Mouse (Mus musculus): ENCODE measurements around the gene Gm20388. TPM values are rescaled to one million over a fixed set of nuclear protein-coding genes. Genes with fewer than 3 reads are reported as not detected.
A peak's percentile ranks its signal among the peaks of the same experiment; 100 is the strongest.

Gene Gm20388
- polyA plus RNA-seq, 1 experiment = 23.9 TPM

DNA sequence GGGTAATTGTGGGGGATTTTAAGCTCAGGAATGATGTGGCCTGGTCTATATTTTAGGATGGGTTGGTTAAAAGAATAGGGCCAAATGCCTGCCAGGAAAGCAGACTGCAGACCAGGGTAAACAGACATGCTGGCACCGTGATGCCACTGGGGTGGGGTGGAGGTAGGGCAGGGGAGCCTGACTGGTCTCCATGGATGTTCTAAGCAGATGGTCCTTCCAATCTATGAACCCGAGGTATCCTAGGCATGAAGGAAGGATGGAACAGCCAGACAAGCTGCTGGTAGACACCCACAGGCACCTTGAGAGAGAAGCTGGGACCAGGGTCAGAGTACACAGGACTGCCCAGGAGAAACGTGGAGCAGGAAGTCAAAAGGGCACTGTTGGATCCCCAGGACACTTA is 3936.9 kb downstream of the Gm20388 start:
- H3K4me3 ChIP-seq (ENCODE audit: insufficient read depth, low read length) = no peak overlapping the region
- TF ChIP-seq CTCF (IDR thresholded peaks at IDR 0.05; ENCODE audit: extremely low read depth, insufficient read depth, low read length) (no peak), POLR2A (IDR thresholded peaks at IDR 0.05; ENCODE audit: extremely low read depth, insufficient read depth, low read length) (no peak)
- no peak overlapping the region for H3K27ac ChIP-seq (ENCODE audit: insufficient read depth, low read length)
- H3K4me1 ChIP-seq (ENCODE audit: control insufficient read depth, insufficient read depth, low read length) = peaks cover 18% of the 10 kb centered on the region

DNA sequence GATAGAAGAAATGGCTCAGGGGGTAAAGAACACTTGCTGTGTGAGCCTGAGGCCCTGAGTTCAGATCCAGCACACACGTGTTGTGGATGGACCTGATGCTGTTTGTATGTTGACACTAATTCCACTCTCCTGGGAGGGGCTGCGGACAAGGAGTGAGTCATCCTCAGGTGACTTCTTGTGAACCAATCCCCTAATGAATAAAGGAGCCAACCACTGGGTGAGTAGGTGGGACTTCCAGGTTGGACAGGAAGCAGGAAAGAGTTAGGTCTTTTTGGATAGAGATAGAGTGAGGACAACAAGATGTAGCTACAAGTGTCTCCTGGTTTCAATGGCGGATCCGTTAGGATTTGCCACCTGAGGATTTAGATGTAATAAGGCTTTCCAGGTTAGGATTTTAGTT is 3938.7 kb downstream of the Gm20388 start:
- Histone ChIP-seq H3K4me1 (ENCODE audit: control insufficient read depth, insufficient read depth, low read length) (peaks cover 18% of the 10 kb centered on the region), H3K4me3 (ENCODE audit: insufficient read depth, low read length) (no peak overlapping the region), H3K27ac (ENCODE audit: insufficient read depth, low read length) (no peak overlapping the region)
- no peak for TF ChIP-seq POLR2A (IDR thresholded peaks at IDR 0.05; ENCODE audit: extremely low read depth, insufficient read depth, low read length)
- no peak for TF ChIP-seq CTCF (IDR thresholded peaks at IDR 0.05; ENCODE audit: extremely low read depth, insufficient read depth, low read length)

- Histone ChIP-seq H3K4me3 (ENCODE audit: insufficient read depth, low read length) (no peak overlapping the region), H3K4me1 (ENCODE audit: control insufficient read depth, insufficient read depth, low read length) (peaks cover 15% of the 10 kb centered on the region), H3K27ac (ENCODE audit: insufficient read depth, low read length) (no peak overlapping the region)
- TF ChIP-seq POLR2A (IDR thresholded peaks at IDR 0.05; ENCODE audit: extremely low read depth, insufficient read depth, low read length) (no peak), CTCF (IDR thresholded peaks at IDR 0.05; ENCODE audit: extremely low read depth, insufficient read depth, low read length) (no peak)
Observed at GRCm38 (mm10) chr8:123851590-123851989, 3940.9 kb downstream of the Gm20388 start.

- TF ChIP-seq POLR2A (IDR thresholded peaks at IDR 0.05; ENCODE audit: extremely low read depth, insufficient read depth, low read length) (no peak), CTCF (IDR thresholded peaks at IDR 0.05; ENCODE audit: extremely low read depth, insufficient read depth, low read length) (no peak)
- peaks cover 2% of the 10 kb centered on the region; the same call in 1 of the 2 replicates for H3K4me1 ChIP-seq (ENCODE audit: control insufficient read depth, insufficient read depth, low read length)
- H3K27ac ChIP-seq (ENCODE audit: insufficient read depth, low read length) = no peak overlapping the region
- H3K4me3 ChIP-seq (ENCODE audit: insufficient read depth, low read length) = no peak overlapping the region
Observed at GRCm38 (mm10) chr8:123854252-123854651, 3943.6 kb downstream of the Gm20388 start.

GRCm38 (mm10) chr8:123854733-123855475 is 3944.3 kb downstream of the Gm20388 start:
- Histone ChIP-seq H3K27ac (ENCODE audit: insufficient read depth, low read length) (no peak overlapping the region), H3K4me3 (ENCODE audit: insufficient read depth, low read length) (no peak overlapping the region), H3K4me1 (ENCODE audit: control insufficient read depth, insufficient read depth, low read length) (peaks cover 2% of the 10 kb centered on the region; the same call in 1 of the 2 replicates)
- TF ChIP-seq CTCF (IDR thresholded peaks at IDR 0.05; ENCODE audit: extremely low read depth, insufficient read depth, low read length) (no peak), POLR2A (IDR thresholded peaks at IDR 0.05; ENCODE audit: extremely low read depth, insufficient read depth, low read length) (no peak)

DNA sequence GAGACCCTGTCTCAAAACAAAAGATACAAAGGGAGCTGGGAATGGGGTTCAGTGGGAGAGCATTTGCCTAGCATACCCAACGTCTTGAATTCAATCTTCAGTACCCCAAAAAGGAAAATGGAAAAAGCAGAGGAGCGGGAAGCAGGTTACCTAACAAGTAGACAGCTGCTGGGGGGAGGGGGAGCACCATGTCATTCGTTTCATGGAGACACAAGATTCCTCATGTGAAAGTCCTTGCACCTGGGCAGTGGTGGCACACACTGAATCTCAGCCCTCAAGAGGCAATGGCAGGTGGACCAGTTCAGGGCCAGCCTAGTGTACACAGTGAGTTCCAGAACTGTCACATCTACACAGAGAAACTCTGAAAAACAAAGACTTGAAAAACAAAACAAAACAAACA is 3946.7 kb downstream of the Gm20388 start:
- Histone ChIP-seq H3K27ac (ENCODE audit: insufficient read depth, low read length) (no peak overlapping the region), H3K4me3 (ENCODE audit: insufficient read depth, low read length) (peak overlapping the region; percentile 94), H3K4me1 (ENCODE audit: control insufficient read depth, insufficient read depth, low read length) (peaks cover 2% of the 10 kb centered on the region; the same call in 1 of the 2 replicates)
- TF ChIP-seq CTCF (IDR thresholded peaks at IDR 0.05; ENCODE audit: extremely low read depth, insufficient read depth, low read length) = no peak
- TF ChIP-seq POLR2A (IDR thresholded peaks at IDR 0.05; ENCODE audit: extremely low read depth, insufficient read depth, low read length) = no peak

DNA sequence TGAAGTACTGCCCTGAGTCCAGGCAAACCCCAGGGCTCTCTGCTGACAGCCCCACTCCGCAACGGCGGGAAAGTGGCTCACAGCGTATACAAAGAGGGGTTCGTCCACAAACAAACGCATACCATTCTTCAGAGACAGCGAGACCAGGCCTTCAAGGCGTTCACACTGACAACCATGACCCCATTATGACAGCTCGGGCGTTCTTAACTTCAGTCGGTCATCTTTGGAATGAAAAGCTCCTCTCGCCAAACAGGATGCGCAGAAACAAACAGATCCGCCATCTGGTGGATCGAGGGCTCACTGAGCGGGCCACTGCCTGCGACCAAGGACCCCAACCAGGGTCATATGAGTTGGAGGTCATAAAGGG is 3947.9 kb downstream of the Gm20388 start:
- no peak for TF ChIP-seq CTCF (IDR thresholded peaks at IDR 0.05; ENCODE audit: extremely low read depth, insufficient read depth, low read length)
- TF ChIP-seq POLR2A (IDR thresholded peaks at IDR 0.05; ENCODE audit: extremely low read depth, insufficient read depth, low read length) = no peak
- peak overlapping the region; percentile 94 for H3K4me3 ChIP-seq (ENCODE audit: insufficient read depth, low read length)
- H3K27ac ChIP-seq (ENCODE audit: insufficient read depth, low read length) = peak overlapping the region; percentile 82
- peaks cover 2% of the 10 kb centered on the region; the same call in 1 of the 2 replicates for H3K4me1 ChIP-seq (ENCODE audit: control insufficient read depth, insufficient read depth, low read length)

DNA sequence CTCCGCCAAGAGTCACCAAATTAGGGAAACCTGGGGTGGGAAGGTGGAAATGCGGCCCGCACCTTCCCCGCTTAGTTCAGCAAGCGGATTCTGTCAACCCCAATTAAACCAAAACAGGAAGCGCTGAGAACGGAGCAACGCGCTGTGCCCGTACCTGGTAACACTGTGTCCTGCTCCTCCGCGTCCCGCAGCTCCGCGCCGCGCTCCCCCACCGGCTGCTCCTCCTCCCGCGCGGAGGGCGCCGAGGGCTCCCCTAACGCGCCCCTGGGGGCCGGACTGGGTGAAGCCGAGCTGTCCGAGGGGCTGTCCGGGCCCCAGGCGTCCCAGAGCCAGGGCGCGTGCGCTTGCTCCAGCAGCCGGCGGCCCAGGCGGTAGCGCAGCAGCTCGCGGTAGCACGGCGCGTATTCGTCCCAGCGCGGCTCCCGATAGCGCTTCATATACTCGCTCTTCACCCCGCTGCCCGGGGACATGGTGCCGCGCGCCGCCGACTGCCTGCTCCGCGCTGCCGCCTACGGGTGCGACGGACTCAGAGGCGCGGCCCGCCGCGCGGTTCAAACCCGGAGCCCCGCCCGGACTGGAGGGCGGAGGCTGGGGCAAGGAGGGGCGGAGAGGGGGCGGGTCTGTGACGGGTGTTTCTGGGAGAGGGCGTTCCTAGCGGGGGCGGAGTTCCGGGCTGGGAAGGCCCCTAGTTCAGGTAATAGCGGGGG is 3948.5 kb downstream of the Gm20388 start:
- Histone ChIP-seq H3K27ac (ENCODE audit: insufficient read depth, low read length) (peak overlapping the region; percentile 91), H3K4me1 (ENCODE audit: control insufficient read depth, insufficient read depth, low read length) (peaks cover 2% of the 10 kb centered on the region; the same call in 1 of the 2 replicates), H3K4me3 (ENCODE audit: insufficient read depth, low read length) (peak overlapping the region; percentile 94)
- TF ChIP-seq CTCF (IDR thresholded peaks at IDR 0.05; ENCODE audit: extremely low read depth, insufficient read depth, low read length) = no peak
- TF ChIP-seq POLR2A (IDR thresholded peaks at IDR 0.05; ENCODE audit: extremely low read depth, insufficient read depth, low read length) = no peak

DNA sequence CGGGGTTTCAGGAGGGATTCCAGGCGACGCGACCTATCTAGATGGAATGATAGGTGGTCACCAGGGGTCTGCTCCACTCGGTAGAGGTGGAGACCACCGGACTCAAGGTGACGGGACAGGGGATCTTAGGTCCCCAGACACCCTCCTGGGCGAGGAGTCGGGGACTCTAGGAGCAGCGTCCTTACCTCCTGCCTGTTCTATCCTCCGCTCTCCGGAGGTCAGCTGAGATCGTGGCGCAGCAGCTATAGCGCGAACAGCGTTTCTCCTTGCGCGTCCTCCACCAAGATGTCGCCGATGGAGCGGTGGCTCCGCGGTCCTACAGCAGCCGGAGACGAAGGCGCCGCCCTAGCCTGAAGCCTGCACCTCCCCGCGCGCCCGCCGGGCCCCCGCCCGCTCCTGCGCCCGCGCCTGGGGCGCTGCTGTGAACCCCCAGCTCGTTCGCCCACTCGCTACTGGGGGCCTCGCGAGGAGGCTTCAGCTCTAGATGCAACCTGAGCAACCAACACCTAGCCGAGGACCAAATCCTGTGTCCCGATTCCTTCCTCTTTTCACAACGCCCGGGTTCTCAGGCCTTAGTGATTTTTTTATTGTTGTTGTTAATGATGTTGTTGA is 3949.1 kb downstream of the Gm20388 start, which contains the start of gene Ccsap:
Gene Ccsap (minus strand): TSS at position 562 of the 612 bp plus-strand sequence.
- Histone ChIP-seq H3K27ac (ENCODE audit: insufficient read depth, low read length) (peak within 1 kb of the TSS; percentile 91), H3K4me3 (ENCODE audit: insufficient read depth, low read length) (peak within 1 kb of the TSS; percentile 94), H3K4me1 (ENCODE audit: control insufficient read depth, insufficient read depth, low read length) (peaks cover 3% of the 10 kb centered on the region)
- TF ChIP-seq CTCF (IDR thresholded peaks at IDR 0.05; ENCODE audit: extremely low read depth, insufficient read depth, low read length) (no peak), POLR2A (IDR thresholded peaks at IDR 0.05; ENCODE audit: extremely low read depth, insufficient read depth, low read length) (peak; percentile 63; the same call in 1 of the 2 replicates)

All from cortical plate, adult 2 months (tissue).